Mouse (Mus musculus) neutrophil, adult 5-6 weeks (primary cell): ENCODE data around the gene Ext2. TPM values are rescaled to one million over a fixed set of nuclear protein-coding genes. Genes with fewer than 3 reads are reported as not detected.

Experiments
- ATAC-seq: fragments of 151-379, 151-347 bp; 2 replicates; pipeline ENCODE4 v1.8.0; 2017; ENCODE audit warnings: mild to moderate bottlenecking, moderate TSS enrichment; ENCODE audit not compliant: insufficient number of reproducible peaks, poor library complexity, low FRiP score, severe bottlenecking; ENCODE audit errors: extremely low read depth
- total RNA-seq: library from RNA; stranded (forward); fragments of 200-1000 nt; gene quantifications from 2 replicates; pipeline ENCODE4 v1.2.3, GENCODE M21; 2017

Gene Ext2
- total RNA-seq, 1 experiment from 2014 or later, result 18.5 TPM

GRCm38 (mm10) chr2:93749709-93750108 is 72.7 kb downstream of the Ext2 start:
- ATAC-seq, result no peak

GRCm38 (mm10) chr2:93747538-93748126 is 74.7 kb downstream of the Ext2 start:
- ATAC-seq, result no peak

- no peak for ATAC-seq
These were observed 75.7 kb downstream of the Ext2 start for GRCm38 (mm10) chr2:93746620-93747019.

GRCm38 (mm10) chr2:93746162-93746561 is 76.2 kb downstream of the Ext2 start:
- ATAC-seq, result no peak

GRCm38 (mm10) chr2:93745741-93746140 is 76.6 kb downstream of the Ext2 start:
- ATAC-seq, result no peak

GRCm38 (mm10) chr2:93744346-93745229 is 77.8 kb downstream of the Ext2 start:
- ATAC-seq, result no peak

- no peak for ATAC-seq
These were observed 80.7 kb downstream of the Ext2 start for GRCm38 (mm10) chr2:93741700-93742099.

- ATAC-seq, result no peak
These were observed 83.3 kb downstream of the Ext2 start for GRCm38 (mm10) chr2:93739044-93739569.

GRCm38 (mm10) chr2:93737146-93737545 is 85.2 kb downstream of the Ext2 start:
- no peak for ATAC-seq

- ATAC-seq, result no peak
These were observed 89.7 kb downstream of the Ext2 start for GRCm38 (mm10) chr2:93732658-93733057.

GRCm38 (mm10) chr2:93729585-93729984 is 92.8 kb downstream of the Ext2 start:
- no peak for ATAC-seq

GRCm38 (mm10) chr2:93723138-93723744 is 99.1 kb downstream of the Ext2 start:
- no peak for ATAC-seq

GRCm38 (mm10) chr2:93720956-93721355 is 101.4 kb downstream of the Ext2 start:
- no peak for ATAC-seq

GRCm38 (mm10) chr2:93719792-93720675 is 102.3 kb downstream of the Ext2 start:
- ATAC-seq, result no peak

GRCm38 (mm10) chr2:93713267-93713666 is 109.1 kb downstream of the Ext2 start:
- no peak for ATAC-seq

GRCm38 (mm10) chr2:93711460-93711859 is 110.9 kb downstream of the Ext2 start:
- ATAC-seq, result no peak

- ATAC-seq, result no peak
These were observed 112.7 kb downstream of the Ext2 start for GRCm38 (mm10) chr2:93709696-93710095.

GRCm38 (mm10) chr2:93709241-93709640 is 113.1 kb downstream of the Ext2 start:
- no peak for ATAC-seq

GRCm38 (mm10) chr2:93706825-93707224 is 115.5 kb downstream of the Ext2 start:
- ATAC-seq, result no peak
